Mouse (Mus musculus) lung, postnatal 0 days (tissue): ENCODE results near the gene Psmb3.

Experiments
- CTCF ChIP-seq: IDR thresholded peaks from 2 replicates; pipeline ENCODE4 v1.5.1; 2016; ENCODE audit warnings: antibody characterized with exemption, mild to moderate bottlenecking
- EP300 ChIP-seq: IDR thresholded peaks from 2 replicates; pipeline ENCODE4 v1.6.1; 2016; ENCODE audit warnings: antibody characterized with exemption, mild to moderate bottlenecking, control low read depth

DNA sequence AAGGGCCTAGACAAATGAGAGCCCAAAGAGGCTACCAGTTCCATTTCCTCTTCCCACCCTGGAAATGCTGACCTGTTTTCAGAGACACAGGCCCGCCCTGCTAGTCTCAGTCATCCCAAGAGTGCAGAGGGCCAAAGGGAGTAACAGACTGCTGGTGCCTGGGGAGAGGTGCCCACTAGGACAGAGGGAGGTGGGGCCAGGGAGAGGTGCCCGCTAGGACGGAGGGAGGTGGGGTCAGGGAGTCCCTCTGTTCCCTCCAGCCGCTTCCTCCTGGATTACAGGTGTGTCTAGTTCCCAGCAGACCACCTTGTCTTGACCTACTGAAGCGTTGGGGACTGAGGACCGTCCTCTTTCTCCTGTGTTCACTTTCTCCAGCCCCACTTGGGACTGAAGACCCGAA is 18.4 kb upstream of the Psmb3 start:
- TF ChIP-seq CTCF: no peak
- TF ChIP-seq EP300: no peak
